Mouse (Mus musculus): ENCODE measurements around the gene Rbbp4.

DNA sequence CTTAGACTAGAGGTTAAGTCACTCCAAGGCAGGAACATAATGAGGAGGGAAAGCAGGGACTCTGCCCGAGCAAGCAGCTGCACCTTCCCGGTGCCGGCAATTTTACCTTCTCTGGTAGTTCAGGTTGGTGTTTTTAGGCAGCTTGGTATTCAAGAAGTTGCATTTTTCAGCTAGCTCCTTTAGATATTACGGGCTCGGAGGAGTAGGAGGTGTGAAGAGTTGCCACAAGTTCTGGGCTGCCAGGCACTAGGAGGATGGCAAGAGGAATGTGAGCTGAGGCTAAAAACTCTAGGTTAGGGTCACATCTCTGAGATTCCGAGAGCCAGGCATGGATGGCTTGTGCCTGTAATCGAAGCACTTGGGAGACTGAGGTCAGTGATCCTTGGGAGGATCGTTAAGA is 45.5 kb downstream of the Rbbp4 start:
- no peak for TF ChIP-seq CTCF (IDR thresholded peaks at IDR 0.05; ENCODE audit: control insufficient read depth, insufficient read depth, low read length)
- TF ChIP-seq POLR2A (IDR thresholded peaks at IDR 0.05; ENCODE audit: borderline replicate concordance, control insufficient read depth, low read depth, low read length) = no peak

Measured in bone marrow, adult 2 months (tissue).